Mouse (Mus musculus): ENCODE results near the gene Olfr477. TPM values are rescaled to one million over a fixed set of nuclear protein-coding genes. Genes with fewer than 3 reads are reported as not detected.
"Not testable (repeated sequence)": the region's sequence is repeated elsewhere in the genome, so short reads cannot be mapped to it uniquely, and the experiment has no call there.

The Olfr477 gene
- not detected in 2 replicates for polyA plus RNA-seq (2015; fragmentation: Nextera tagmentation; extraction: Ambion mirVana)

DNA sequence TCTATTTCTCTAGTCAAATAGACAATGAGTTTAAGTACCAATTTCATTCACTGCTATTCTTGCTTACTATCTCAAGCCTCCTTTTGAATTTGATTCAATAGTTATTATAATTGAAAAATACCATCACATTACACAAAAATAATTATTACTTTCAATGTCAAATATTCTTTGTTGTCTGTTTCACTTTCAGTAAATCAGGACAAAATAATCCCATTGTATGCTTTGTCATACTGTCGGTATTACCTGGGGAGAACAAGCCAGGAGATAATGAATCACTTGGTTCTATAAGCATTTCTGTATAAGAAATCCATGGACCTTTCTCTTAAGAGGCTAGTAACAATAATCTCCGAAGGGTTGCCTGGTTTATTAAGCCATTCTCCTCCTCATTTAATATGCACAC is at the start of gene Olfr477:
TSS of gene Olfr477 (plus strand) at position 301 of the 400 bp plus-strand sequence.
- no peak within 1 kb of the TSS for H3K4me3 ChIP-seq
- H3K4me1 ChIP-seq = no peaks in the 10 kb centered on the region
- no peaks in the 10 kb centered on the region for H3K36me3 ChIP-seq
- no peaks in the 10 kb centered on the region for H3K27me3 ChIP-seq
- H3K9ac ChIP-seq = no peak within 1 kb of the TSS
- no peaks in the 10 kb centered on the region for H3K9me3 ChIP-seq
- 68% methylated on average over 2 of the region's 2 CpGs for WGBS
- H3K27ac ChIP-seq = no peak within 1 kb of the TSS
- H3K4me2 ChIP-seq = no peak within 1 kb of the TSS
- ATAC-seq (ENCODE audit: borderline replicate concordance, extremely low read depth, low FRiP score, low TSS enrichment) = no peak

DNA sequence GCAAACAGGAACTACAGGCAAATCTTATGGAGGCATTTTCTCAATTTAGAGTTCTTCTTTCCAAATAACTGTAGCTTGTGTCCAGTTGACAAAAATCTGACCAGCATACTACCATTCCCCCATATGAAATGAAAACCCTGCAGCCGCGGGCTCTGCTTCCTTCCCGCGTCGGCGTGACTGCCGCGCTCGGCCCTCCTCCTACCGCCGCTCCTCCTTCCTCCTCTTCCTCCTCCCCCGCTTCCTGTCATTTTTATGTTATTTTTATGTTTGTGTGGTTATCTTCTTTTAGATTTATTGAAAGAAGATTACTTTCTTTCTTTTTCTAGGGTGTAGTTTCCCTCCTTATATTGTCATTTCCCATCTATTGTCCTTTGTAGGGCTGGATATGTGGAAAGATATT is 34.0 kb upstream of the Olfr477 start:
- H3K36me3 ChIP-seq; H3K9ac ChIP-seq; H3K4me2 ChIP-seq; H3K4me1 ChIP-seq; H3K9me3 ChIP-seq; H3K27me3 ChIP-seq; ATAC-seq (ENCODE audit: borderline replicate concordance, extremely low read depth, low FRiP score, low TSS enrichment); H3K27ac ChIP-seq; H3K4me3 ChIP-seq: not testable (repeated sequence)
- WGBS = 94% methylated on average over 12 of the region's 12 CpGs

DNA sequence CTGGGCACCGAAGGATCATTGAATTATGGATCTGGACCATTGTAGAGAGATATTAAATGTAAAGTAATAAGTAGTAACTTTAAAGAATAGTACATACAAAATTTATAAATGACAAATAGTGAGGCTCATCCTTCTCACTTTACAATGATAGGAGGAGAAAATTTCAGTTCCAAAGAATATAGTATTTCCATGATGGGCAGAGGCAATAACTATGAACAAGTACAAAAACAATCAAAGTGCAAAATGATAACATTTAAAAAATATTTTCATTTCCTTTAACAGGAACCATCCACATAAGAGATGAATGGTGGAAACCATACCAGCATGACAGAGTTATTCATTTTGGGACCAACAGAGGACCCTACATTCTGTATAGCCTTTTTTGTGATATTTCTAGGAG is 32.1 kb upstream of the Olfr477 start, which contains the start of gene Olfr474:
TSS of gene Olfr474 (plus strand) at position 301 of the 400 bp plus-strand sequence.
- no peak within 1 kb of the TSS for H3K27ac ChIP-seq
- H3K4me3 ChIP-seq = no peak within 1 kb of the TSS
- no peak for ATAC-seq (ENCODE audit: borderline replicate concordance, extremely low read depth, low FRiP score, low TSS enrichment)
- no peak within 1 kb of the TSS for H3K9ac ChIP-seq
- WGBS = 81% methylated on average over 1 of the region's 1 CpGs
- H3K36me3 ChIP-seq = no peaks in the 10 kb centered on the region
- no peaks in the 10 kb centered on the region for H3K27me3 ChIP-seq
- H3K4me2 ChIP-seq = no peak within 1 kb of the TSS
- H3K9me3 ChIP-seq = no peaks in the 10 kb centered on the region
- no peaks in the 10 kb centered on the region for H3K4me1 ChIP-seq

DNA sequence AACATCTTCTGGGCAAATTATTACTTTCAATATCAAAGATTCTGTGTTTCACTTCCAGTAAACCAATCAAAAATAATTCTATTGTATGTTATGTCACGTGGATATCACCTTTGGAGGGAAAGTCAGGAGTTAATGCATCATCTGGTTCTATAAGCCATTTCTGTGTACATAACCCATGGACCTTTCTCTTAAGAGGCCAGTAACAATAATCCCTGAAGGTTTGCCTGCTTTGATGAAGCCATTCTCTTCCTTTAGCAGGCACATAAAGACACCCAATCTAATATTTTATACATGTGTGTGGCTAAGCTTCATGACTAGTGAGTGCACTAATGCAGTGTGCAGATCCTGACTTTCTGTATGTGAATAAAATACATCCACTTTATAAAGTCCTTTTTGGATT is 22.0 kb upstream of the Olfr477 start, which contains the start of gene Olfr476:
TSS of gene Olfr476 (plus strand) at position 301 of the 400 bp plus-strand sequence.
- H3K4me1 ChIP-seq = no peaks in the 10 kb centered on the region
- no peak for ATAC-seq (ENCODE audit: borderline replicate concordance, extremely low read depth, low FRiP score, low TSS enrichment)
- no peak within 1 kb of the TSS for H3K9ac ChIP-seq
- no peak within 1 kb of the TSS for H3K27ac ChIP-seq
- H3K36me3 ChIP-seq = no peaks in the 10 kb centered on the region
- H3K4me2 ChIP-seq = no peak within 1 kb of the TSS
- H3K4me3 ChIP-seq = no peak within 1 kb of the TSS
- 47% methylated on average over 1 of the region's 1 CpGs for WGBS
- no peaks in the 10 kb centered on the region for H3K27me3 ChIP-seq
- no peaks in the 10 kb centered on the region for H3K9me3 ChIP-seq

DNA sequence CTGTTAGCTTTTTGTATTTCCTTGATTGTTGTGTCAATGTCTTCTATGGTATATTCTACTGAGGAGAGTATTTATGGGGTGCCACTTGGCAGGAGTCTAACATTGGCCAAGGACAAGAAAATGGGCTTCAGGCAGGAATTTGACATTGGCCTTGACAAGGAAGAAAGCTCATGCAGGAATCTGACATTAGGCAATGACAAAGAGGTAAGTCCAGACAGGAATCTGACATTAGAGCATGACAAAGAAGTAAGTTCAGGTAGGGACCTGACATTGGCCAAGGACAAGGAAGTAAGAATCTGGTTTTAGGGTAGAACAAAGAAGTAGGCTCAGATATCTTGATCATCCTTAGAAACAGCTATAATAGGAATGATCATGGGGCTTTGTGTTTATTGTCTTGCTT is 27.8 kb downstream of the Olfr477 start:
- not testable (repeated sequence) for H3K9ac ChIP-seq; H3K4me3 ChIP-seq; H3K9me3 ChIP-seq; H3K36me3 ChIP-seq; H3K27me3 ChIP-seq; H3K27ac ChIP-seq; ATAC-seq (ENCODE audit: borderline replicate concordance, extremely low read depth, low FRiP score, low TSS enrichment); H3K4me1 ChIP-seq; H3K4me2 ChIP-seq

DNA sequence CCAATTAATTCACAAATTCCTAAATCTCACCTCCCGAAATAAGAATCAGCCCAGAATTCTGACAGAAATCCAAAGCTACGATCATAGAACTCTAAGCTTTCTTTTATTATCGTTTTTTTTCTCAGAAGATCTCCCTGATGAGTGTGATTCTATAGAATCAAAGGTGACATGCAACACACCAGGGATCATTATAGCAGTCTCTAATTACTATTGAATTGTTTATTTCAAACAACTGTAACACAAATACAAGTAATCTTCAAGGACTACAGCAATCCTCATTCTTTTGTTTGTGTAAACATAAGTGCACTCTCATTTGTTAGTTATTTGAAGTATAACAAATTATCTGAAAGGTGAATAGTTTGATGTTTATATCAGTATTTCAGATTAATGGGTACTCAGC is 47.4 kb downstream of the Olfr477 start, which contains the start of gene Olfr478:
TSS of gene Olfr478 (minus strand) at position 101 of the 400 bp plus-strand sequence.
- ATAC-seq (ENCODE audit: borderline replicate concordance, extremely low read depth, low FRiP score, low TSS enrichment) = no peak
- Histone ChIP-seq H3K36me3 (no peaks in the 10 kb centered on the region), H3K27me3 (no peaks in the 10 kb centered on the region), H3K9ac (no peak within 1 kb of the TSS), H3K27ac (no peak within 1 kb of the TSS), H3K4me3 (no peak within 1 kb of the TSS), H3K4me1 (no peaks in the 10 kb centered on the region), H3K4me2 (no peak within 1 kb of the TSS), H3K9me3 (no peaks in the 10 kb centered on the region)
- WGBS = 72% methylated on average over 3 of the region's 3 CpGs

Other genes with a start within 250 kb of the Olfr477 start
- gene Cyb5r2, start 228.7 kb upstream of the Olfr477 start, polyA plus RNA-seq (2015; fragmentation: Nextera tagmentation; extraction: Ambion mirVana) = 0.20 and 0.21 TPM in 2 replicates
- not detected in 2 replicates for gene Ovch2, start 185.5 kb upstream of the Olfr477 start, polyA plus RNA-seq (2015; fragmentation: Nextera tagmentation; extraction: Ambion mirVana)
- gene Olfr467, start 174.4 kb upstream of the Olfr477 start, polyA plus RNA-seq (2015; fragmentation: Nextera tagmentation; extraction: Ambion mirVana) = not detected in 2 replicates
- gene Olfr469, start 161.2 kb upstream of the Olfr477 start, polyA plus RNA-seq (2015; fragmentation: Nextera tagmentation; extraction: Ambion mirVana) = not detected in 2 replicates
- gene Olfr470, start 139.2 kb upstream of the Olfr477 start, polyA plus RNA-seq (2015; fragmentation: Nextera tagmentation; extraction: Ambion mirVana) = not detected in 2 replicates
- not detected in 2 replicates for gene Olfr472, start 88.8 kb upstream of the Olfr477 start, polyA plus RNA-seq (2015; fragmentation: Nextera tagmentation; extraction: Ambion mirVana)
- not detected in 2 replicates for gene Olfr473, start 56.2 kb upstream of the Olfr477 start, polyA plus RNA-seq (2015; fragmentation: Nextera tagmentation; extraction: Ambion mirVana)
- not detected in 2 replicates for gene Olfr474, start 32.0 kb upstream of the Olfr477 start, polyA plus RNA-seq (2015; fragmentation: Nextera tagmentation; extraction: Ambion mirVana)
- gene Olfr476, start 21.9 kb upstream of the Olfr477 start, polyA plus RNA-seq (2015; fragmentation: Nextera tagmentation; extraction: Ambion mirVana) = not detected in 2 replicates
- not detected in 2 replicates for gene Olfr478, start 47.3 kb downstream of the Olfr477 start, polyA plus RNA-seq (2015; fragmentation: Nextera tagmentation; extraction: Ambion mirVana)
- not detected in 2 replicates for gene Olfr479, start 64.0 kb downstream of the Olfr477 start, polyA plus RNA-seq (2015; fragmentation: Nextera tagmentation; extraction: Ambion mirVana)
- not detected in 2 replicates for gene Olfr480, start 80.7 kb downstream of the Olfr477 start, polyA plus RNA-seq (2015; fragmentation: Nextera tagmentation; extraction: Ambion mirVana)
- not detected in 2 replicates for gene Olfr481, start 93.2 kb downstream of the Olfr477 start, polyA plus RNA-seq (2015; fragmentation: Nextera tagmentation; extraction: Ambion mirVana)
- gene Olfr482, start 110.9 kb downstream of the Olfr477 start, polyA plus RNA-seq (2015; fragmentation: Nextera tagmentation; extraction: Ambion mirVana) = not detected in 2 replicates
- not detected in 2 replicates for gene Olfr483, start 114.2 kb downstream of the Olfr477 start, polyA plus RNA-seq (2015; fragmentation: Nextera tagmentation; extraction: Ambion mirVana)
- not detected in 2 replicates for gene Olfr484, start 140.8 kb downstream of the Olfr477 start, polyA plus RNA-seq (2015; fragmentation: Nextera tagmentation; extraction: Ambion mirVana)
- gene Olfr485, start 173.2 kb downstream of the Olfr477 start, polyA plus RNA-seq (2015; fragmentation: Nextera tagmentation; extraction: Ambion mirVana) = not detected in 2 replicates
- not detected in 2 replicates for gene Olfr486, start 186.0 kb downstream of the Olfr477 start, polyA plus RNA-seq (2015; fragmentation: Nextera tagmentation; extraction: Ambion mirVana)
- gene Olfr487, start 227.9 kb downstream of the Olfr477 start, polyA plus RNA-seq (2015; fragmentation: Nextera tagmentation; extraction: Ambion mirVana) = not detected in 2 replicates

All from lung, embryonic 15.5 days (tissue).